Mouse (Mus musculus) layer of hippocampus, adult 18-20 months (tissue): ENCODE data around the gene Actbl2. TPM values are rescaled to one million over a fixed set of nuclear protein-coding genes. Genes with fewer than 3 reads are reported as not detected.
A peak's percentile ranks its signal among the peaks of the same experiment; 100 is the strongest.

ENCODE experiments used
- DNase-seq, 2 experiments: peaks; one replicate each; pipeline ENCODE4 v3.0.0; 2022; ENCODE audit warnings: low spot score in 2 of 2
- total RNA-seq, 2 experiments: library from RNA; stranded (reverse); gene quantifications; 2 replicates each; pipeline ENCODE4 v1.2.3; 2021

Gene Actbl2
- total RNA-seq, 2 experiments from 2014 or later: not detected

DNA sequence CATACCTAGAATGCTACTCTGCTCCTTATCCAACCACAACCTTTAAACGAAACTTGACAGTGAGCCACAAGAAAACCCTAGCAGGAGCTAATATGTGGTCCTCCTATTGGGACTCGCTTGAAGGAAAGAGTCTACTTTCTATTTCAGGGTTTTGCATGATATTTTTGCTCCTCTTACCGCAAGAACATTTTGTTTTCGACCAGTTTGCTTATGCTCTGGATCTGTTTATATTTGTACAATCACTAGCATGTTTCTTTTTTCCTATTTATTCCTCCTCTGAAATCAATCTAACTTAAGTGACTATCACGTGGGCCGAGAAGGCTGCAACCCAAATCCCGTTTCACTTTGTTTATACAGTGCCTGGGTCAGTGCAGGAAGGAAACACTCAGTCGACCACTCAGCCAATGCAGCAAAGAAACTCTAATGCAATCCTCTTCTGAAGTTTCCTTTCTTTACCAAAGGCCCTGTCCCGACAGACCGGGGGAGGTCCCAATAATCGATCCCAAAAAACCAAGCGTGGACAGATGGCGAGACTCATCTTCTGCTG lies 15.0 kb downstream of the Actbl2 start:
- no peak for DNase-seq

DNA sequence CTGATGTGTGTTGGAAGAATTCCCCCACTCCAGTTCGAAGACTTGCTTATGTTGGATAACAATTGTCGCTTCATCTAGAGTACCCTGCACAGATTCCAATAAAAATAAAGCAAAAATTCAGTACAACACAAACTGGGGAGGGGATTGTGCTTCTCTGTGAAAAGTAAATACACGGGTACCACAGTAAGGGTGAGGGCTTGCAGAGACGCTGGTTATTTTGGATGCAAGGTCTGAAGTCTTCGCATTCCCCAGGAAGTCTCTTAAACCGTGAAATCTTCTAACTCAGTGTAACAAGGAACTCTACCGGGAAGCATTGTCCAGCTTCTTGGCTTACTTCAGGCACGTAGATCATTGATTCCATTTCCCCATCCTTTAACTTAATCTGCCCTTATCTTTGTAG lies 17.1 kb downstream of the Actbl2 start:
- DNase-seq: no peak

DNA sequence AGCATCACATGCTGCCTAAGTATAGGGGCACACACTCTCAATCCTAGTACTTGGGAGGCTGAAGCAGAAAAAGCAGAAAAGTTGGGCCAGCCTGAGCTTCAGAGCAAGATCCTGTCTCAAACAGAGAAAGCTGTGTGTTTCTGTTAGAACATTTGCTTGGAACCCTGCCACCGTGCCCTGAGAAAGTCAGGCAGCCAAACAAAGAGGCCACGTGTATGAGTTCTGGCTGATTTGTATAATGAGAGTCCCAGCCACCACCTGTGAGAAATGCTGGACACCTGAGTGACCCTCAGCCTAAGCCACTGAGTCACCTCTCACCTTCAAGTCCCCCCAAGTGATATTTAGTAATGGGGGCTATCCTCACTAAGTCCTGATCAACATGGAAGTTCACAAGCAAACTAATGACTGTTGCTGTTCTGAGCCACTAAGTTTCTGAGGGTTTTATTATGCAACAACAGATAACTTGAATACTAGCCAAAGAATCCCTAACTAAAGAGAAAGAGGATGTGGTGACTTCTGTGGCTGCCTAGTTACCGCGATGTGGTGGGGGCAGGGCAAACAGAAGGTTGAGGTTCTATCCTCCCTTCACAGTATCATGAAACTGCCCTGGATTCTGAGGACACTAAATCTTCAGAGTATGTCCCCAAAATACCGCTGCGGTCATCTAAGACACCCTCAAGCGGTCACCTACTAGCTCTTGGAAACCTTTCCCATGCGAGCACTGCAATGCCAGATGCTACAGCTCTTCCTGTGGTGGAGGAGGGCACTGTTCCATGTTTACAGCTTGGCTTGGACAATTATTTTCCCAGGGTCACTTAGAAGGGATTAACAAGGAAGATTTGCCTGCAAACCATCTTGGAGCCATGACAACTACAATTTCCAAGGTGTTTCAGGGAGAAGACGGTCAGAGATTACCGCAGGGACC lies 31.9 kb downstream of the Actbl2 start:
- DNase-seq: peak; percentile 34 to 74

DNA sequence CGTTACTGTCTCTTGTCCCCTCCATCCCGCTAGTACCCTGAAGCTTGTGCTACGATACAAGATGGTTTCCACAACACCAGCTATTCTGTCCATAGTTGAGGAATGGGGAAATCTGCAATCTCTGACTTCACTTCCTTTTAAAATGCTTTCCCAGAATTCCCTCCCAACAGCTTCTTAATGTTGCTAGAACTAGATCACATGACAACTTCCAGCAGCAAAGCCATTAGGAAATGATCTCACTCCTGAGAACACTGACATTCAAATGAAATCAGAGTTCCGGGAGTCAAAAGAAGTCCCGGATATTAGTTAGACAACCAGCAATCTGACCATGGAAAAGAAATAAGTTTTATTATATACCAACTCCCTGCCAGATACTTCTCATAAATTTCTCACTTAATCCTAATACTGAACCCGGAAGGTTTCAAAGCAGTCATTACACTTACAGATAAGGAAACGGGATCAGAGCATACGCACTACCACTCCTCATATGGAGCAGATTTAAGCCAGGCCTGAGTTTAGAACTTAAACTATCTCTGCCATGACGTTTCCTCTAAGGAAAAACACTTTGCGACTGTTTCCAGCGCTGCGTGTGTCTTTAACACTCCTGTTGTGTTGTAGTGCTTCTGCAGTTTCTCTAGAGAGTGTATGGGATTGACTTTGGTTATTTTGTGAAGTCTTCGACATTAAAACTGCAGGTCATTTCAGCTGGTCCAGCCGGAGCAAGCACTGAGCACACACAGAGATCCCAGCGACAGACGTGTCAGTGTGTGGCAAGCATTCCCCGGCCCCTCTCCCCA lies 36.5 kb downstream of the Actbl2 start:
- no peak for DNase-seq

DNA sequence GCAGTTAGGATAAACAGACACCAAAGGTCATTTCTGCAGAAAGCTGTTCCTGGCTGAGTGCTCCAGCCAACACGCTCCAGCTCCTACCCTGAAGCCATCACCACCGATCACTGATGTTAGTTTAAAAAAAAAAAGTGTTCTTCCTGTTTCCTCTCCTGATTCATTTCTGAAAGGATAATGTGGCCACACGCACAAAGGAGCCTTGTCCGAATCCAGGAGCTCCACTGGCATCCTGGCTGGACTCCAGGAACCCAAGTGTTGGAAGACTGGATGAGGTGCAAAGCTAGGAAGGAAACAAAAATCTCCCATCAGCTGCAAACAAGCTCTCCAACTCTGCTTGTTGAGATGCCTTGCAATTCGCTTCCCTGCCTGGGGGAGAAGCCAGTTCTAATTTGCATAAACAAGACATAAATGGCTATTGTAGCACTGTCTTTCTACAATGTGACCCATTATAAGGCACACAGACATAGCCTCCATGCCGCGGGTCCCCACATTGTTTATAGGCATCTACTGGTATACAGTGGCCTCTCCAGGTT lies 37.2 kb downstream of the Actbl2 start:
- DNase-seq: peak in 1 of 2 experiments; percentile 78

DNA sequence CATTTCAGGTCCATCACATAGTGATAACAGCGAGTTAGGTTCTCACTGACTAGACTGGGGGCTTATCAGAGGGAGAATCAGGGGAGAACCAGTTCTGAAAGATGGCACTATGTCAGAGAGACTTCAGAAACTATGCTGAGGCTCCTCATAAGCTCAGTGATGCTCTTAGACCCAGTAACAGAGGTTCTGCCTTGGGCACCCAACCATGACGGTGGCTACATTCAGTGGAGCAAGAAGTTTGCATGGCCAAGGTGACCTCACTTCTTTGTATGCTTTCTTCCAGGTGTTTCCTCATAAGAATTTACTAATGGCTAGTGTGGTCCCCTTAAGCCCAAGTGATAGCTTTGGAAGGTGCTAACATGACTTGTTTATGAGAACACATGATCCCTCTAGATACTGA lies 38.7 kb downstream of the Actbl2 start:
- no peak for DNase-seq

DNA sequence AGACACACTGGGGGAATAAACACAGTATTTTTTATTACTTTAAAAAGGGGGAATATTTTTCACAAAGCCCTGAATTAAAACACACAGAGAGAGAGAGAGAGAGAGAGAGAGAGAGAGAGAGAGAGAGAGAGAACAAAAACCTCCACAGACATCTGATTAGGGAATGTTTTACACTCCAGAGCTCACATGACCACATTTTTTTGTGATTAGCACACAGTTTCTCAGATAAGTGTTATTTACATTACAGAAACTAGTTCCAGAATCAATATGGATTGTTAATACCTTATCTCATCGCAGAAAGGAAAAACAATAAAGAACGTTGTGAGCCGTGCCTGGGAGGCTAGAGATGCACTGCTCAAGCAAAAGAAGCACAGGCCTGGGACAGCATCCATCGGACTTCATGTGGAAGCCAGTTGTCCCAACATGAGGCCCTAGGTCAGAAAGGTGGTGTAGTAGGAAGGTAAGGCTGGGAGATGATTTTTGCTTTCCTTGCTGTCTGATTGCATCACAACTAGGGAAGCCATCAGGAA lies 40.2 kb downstream of the Actbl2 start:
- DNase-seq: no peak

DNA sequence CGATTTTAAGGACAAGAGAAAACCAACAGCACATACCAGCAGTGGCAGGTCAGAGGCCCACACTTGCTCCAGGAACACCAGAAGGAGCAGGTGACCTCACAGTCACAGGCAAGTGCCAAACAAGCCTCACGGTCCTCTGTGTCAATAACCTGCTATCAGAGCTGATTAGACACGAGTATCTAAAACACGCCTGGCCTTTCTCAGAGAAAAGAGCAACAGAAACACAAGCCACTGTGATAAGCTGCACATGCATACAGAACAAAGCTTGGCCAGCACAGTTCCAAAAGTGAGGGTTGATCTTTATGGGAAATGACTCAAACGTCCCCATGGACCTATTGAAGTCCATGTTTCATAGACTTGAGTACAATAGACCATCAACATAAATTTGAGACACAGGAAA lies 41.2 kb downstream of the Actbl2 start:
- no peak for DNase-seq

DNA sequence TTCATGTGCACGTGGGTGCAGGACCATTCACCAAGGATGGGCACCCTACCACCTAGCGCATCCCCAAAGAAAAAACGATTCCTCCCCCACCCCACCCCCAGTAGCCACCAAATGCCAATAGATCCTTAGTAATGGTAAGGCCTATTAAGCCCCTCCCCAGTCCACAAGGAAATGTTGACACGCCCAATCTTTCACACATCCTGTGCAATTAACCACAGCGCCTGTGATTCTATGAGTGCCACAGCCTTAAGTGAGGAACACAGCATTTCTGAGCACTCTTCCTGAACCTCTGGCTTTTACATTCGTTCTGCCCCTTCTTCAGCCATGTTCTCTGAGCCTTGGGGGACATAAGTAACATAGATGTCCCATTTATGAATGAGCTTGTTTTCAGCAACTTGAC lies 42.8 kb downstream of the Actbl2 start:
- no peak for DNase-seq

DNA sequence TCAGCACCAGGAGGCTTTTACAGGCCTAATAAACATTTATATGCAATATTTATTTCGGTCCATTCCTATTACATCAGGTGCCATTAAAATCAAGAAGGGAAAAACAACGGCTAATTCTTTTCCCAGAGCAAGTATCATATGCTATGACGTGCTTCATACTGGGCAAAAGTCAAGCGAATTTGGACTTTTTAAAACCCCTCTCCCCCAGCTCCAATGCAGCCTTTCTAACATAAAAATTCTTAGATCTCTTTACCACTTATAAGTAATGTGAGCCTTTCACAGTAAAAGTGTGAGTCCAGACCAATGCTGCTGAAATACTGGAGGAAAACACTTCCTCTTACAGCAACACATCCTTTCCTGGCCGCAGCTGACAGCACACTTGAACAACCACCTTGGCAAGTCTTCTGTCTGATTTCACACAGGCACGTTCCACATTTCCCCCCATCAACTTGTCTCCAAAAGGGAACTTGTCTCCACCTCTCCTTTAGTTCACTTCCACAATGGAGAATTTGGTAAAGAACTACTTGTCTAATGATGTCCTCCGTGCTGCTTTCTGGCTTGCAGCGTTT lies 44.4 kb downstream of the Actbl2 start:
- DNase-seq: no peak

DNA sequence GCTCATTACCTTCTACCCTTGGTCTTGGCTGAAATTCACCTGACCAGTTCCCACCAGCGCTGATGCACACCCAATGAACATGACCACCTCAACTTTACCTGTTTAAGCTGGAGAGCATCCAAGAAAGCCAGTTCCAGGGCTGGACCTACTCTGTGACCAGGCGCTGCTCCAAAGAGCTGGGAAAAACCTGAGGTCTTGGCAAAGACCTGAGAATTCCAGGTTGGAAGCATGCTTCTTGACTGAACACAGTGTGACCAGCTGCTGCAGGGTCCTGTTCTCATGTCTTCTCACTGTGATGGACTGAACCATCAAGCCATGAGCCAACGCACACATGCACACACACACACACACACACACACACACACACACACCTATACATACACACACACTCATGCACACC lies 46.0 kb downstream of the Actbl2 start:
- no peak for DNase-seq

DNA sequence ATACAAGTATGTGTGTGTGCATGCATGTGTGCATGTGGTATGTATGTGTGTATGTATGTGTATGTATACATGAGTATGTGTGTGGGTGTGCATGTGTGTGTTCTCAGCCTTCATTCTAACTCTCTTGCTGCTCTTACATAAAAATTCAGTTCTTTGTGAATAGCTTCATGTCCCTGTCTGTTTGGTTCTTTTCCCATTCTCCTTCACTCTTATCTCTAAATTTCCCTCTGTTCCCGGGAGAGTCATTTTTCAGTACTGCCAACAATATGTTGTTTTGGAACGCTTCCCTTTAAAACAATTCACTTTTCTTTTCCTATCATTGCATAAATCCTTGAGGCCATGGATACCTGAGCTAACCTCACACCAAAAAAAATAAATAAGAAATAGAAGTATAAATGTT lies 46.6 kb downstream of the Actbl2 start:
- peak in 1 of 2 experiments; percentile 62 for DNase-seq

DNA sequence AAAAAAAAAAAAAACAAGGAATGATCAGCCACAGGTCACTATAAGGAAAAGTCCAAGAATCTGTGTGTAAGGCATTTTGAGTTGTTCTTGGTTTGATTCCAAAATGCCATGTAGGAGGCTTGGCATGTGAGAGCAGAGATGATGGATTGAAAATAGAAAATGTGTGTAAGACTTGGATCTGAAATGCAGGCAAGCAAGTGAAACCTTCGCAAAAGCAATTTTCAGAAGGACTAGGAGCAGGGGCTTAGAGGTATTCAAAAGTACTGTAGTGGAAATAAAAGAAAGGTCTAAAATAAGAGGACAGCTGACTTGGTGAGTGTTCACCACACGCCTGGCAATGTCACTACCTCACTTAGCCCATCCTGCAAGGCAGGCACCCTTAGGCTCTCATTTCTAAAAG lies 49.4 kb downstream of the Actbl2 start:
- no peak for DNase-seq

DNA sequence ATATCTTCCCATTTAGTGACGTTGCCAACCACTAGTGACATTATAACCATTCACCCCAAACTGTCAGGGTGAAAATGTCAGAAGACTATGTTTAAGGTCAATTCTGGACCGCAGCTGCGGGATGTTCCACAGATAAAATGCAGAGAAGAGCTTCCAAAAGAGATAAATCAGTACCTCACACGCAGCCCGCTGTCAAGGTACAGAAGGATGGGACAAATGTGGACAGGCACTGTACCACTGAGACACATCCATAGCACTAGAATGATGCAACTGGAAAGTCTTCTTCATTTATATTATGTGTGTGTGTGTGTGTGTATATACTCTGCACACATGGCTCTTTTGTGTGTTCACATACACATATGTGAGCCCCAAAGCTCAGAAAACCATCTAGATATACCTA lies 49.9 kb downstream of the Actbl2 start:
- DNase-seq: no peak

Other genes starting within 250 kb of the Actbl2 start
- gene Gpbp1, start 235.1 kb downstream of the Actbl2 start, total RNA-seq: 10 to 100 TPM; 88.5 to 88.7 TPM